Mouse (Mus musculus): ENCODE data around the gene Gm21964.
A peak's percentile ranks its signal among the peaks of the same experiment; 100 is the strongest.

The Gm21964 gene

GRCm38 (mm10) chr8:110100907-110101306, at the start of gene Gm21964:
Gene Gm21964 (plus strand): TSS chr8:110101207.
- DNase-seq (ENCODE audit: low read depth) = no peak

GRCm38 (mm10) chr8:110051208-110051607, 49.8 kb upstream of the Gm21964 start:
- no peak for DNase-seq (ENCODE audit: low read depth)

- no peak for DNase-seq (ENCODE audit: low read depth)
Observed at GRCm38 (mm10) chr8:110058207-110058606, 42.8 kb upstream of the Gm21964 start.

GRCm38 (mm10) chr8:110064161-110064560, 36.8 kb upstream of the Gm21964 start:
- DNase-seq (ENCODE audit: low read depth) = no peak

- DNase-seq (ENCODE audit: low read depth) = no peak
Observed at GRCm38 (mm10) chr8:110064606-110065365, 36.2 kb upstream of the Gm21964 start.

- DNase-seq (ENCODE audit: low read depth) = no peak
Observed at GRCm38 (mm10) chr8:110065676-110066075, 35.3 kb upstream of the Gm21964 start.

GRCm38 (mm10) chr8:110069706-110070105, 31.3 kb upstream of the Gm21964 start:
- no peak for DNase-seq (ENCODE audit: low read depth)

- peak; percentile 89 for DNase-seq (ENCODE audit: low read depth)
Observed at GRCm38 (mm10) chr8:110071600-110071999, 29.4 kb upstream of the Gm21964 start.

GRCm38 (mm10) chr8:110074496-110074895, 26.5 kb upstream of the Gm21964 start:
- no peak for DNase-seq (ENCODE audit: low read depth)

GRCm38 (mm10) chr8:110079282-110080221, 21.5 kb upstream of the Gm21964 start, which contains the start of gene Zfp612:
Gene Zfp612 (plus strand): TSS chr8:110079746.
- DNase-seq (ENCODE audit: low read depth) = no peak

- no peak for DNase-seq (ENCODE audit: low read depth)
Observed at GRCm38 (mm10) chr8:110082416-110083105, 18.4 kb upstream of the Gm21964 start.

- no peak for DNase-seq (ENCODE audit: low read depth)
Observed at GRCm38 (mm10) chr8:110091869-110092268, 9.1 kb upstream of the Gm21964 start.

- DNase-seq (ENCODE audit: low read depth) = no peak
Observed at GRCm38 (mm10) chr8:110101676-110102075, 669 bp downstream of the Gm21964 start.

- DNase-seq (ENCODE audit: low read depth) = no peak
Observed at GRCm38 (mm10) chr8:110102653-110103052, 1.6 kb downstream of the Gm21964 start, which contains the start of gene Gm17720. Gene Gm17720 (minus strand): TSS chr8:110102753.

GRCm38 (mm10) chr8:110119715-110120114, 18.7 kb downstream of the Gm21964 start:
- peak; percentile 50 for DNase-seq (ENCODE audit: low read depth)

GRCm38 (mm10) chr8:110130537-110130936, 29.5 kb downstream of the Gm21964 start:
- DNase-seq (ENCODE audit: low read depth) = peak; percentile 83

- no peak for DNase-seq (ENCODE audit: low read depth)
Observed at GRCm38 (mm10) chr8:110134236-110134635, 33.2 kb downstream of the Gm21964 start.

GRCm38 (mm10) chr8:110135515-110135914, 34.5 kb downstream of the Gm21964 start:
- no peak for DNase-seq (ENCODE audit: low read depth)

- DNase-seq (ENCODE audit: low read depth) = no peak
Observed at GRCm38 (mm10) chr8:110140156-110140555, 39.1 kb downstream of the Gm21964 start.

- no peak for DNase-seq (ENCODE audit: low read depth)
Observed at GRCm38 (mm10) chr8:110140770-110141169, 39.8 kb downstream of the Gm21964 start.

- peak; percentile 84 for DNase-seq (ENCODE audit: low read depth)
Observed at GRCm38 (mm10) chr8:110145538-110145937, 44.5 kb downstream of the Gm21964 start.

GRCm38 (mm10) chr8:110152951-110153350, 51.9 kb downstream of the Gm21964 start:
- DNase-seq (ENCODE audit: low read depth) = no peak
